Mouse (Mus musculus): ENCODE results near the gene Olfr1186.
"Not testable (repeated sequence)": the region's sequence is repeated elsewhere in the genome, so short reads cannot be mapped to it uniquely, and the experiment has no call there.

Olfr1186 gene

GRCm38 (mm10) chr2:88518251-88518650 is at the start of gene Olfr1186:
Gene Olfr1186 (plus strand): TSS chr2:88518551.
- no peak for DNase-seq (ENCODE audit: low spot score)

- DNase-seq (ENCODE audit: low spot score): no peak
Observed at GRCm38 (mm10) chr2:88483298-88483697, 35.1 kb upstream of the Olfr1186 start, which contains the start of gene Olfr1184. Gene Olfr1184 (plus strand): TSS chr2:88483598.

- DNase-seq (ENCODE audit: low spot score): no peak
Observed at GRCm38 (mm10) chr2:88493020-88493419, 25.3 kb upstream of the Olfr1186 start, which contains the start of gene Olfr1185-ps1. Gene Olfr1185-ps1 (plus strand): TSS chr2:88493320.

- DNase-seq (ENCODE audit: low spot score): no peak
Observed at GRCm38 (mm10) chr2:88525720-88526119, 7.4 kb downstream of the Olfr1186 start.

GRCm38 (mm10) chr2:88556635-88557034 is 38.3 kb downstream of the Olfr1186 start, which contains the start of gene Olfr1188:
Gene Olfr1188 (plus strand): TSS chr2:88556935.
- no peak for DNase-seq (ENCODE audit: low spot score)

GRCm38 (mm10) chr2:88572696-88573095 is 54.3 kb downstream of the Olfr1186 start:
- DNase-seq (ENCODE audit: low spot score): not testable (repeated sequence)
